Mouse (Mus musculus) midbrain, postnatal 0 days (tissue): ENCODE measurements around the gene BC049762. TPM values are rescaled to one million over a fixed set of nuclear protein-coding genes. Genes with fewer than 3 reads are reported as not detected.
A peak's percentile ranks its signal among the peaks of the same experiment; 100 is the strongest.

Experiments used
- ATAC-seq: fragments of 200-750 bp; cut with Nextera tagmentation; 2 replicates; pipeline ENCODE4 v1.8.0; 2017; ENCODE audit warnings: moderate number of reproducible peaks, mild to moderate bottlenecking, moderate TSS enrichment, moderate library complexity; ENCODE audit not compliant: low FRiP score
- DNase-seq: peaks from one replicate; pipeline ENCODE4 v3.0.0-alpha.2; 2015; ENCODE audit warnings: low spot score
- H3K27ac ChIP-seq: fragments of 300-500 bp; sonication (generic); 2 replicates; pipeline ENCODE4 v1.5.1; 2014; ENCODE audit warnings: low read depth, mild to moderate bottlenecking, low read length, mixed read lengths
- H3K27me3 ChIP-seq: fragments of 300-500 bp; sonication (generic); 2 replicates; pipeline ENCODE4 v1.6.1; 2014; ENCODE audit warnings: low read length, control low read depth, mixed read lengths; ENCODE audit not compliant: insufficient read depth
- H3K36me3 ChIP-seq: fragments of 300-500 bp; sonication (generic); 2 replicates; pipeline ENCODE4 v1.6.1; 2014; ENCODE audit warnings: low read length, control low read depth, mixed read lengths; ENCODE audit not compliant: insufficient read depth
- H3K4me1 ChIP-seq: fragments of 300-500 bp; sonication (generic); 2 replicates; pipeline ENCODE4 v1.6.1; 2014; ENCODE audit warnings: mild to moderate bottlenecking, control low read depth, antibody characterized with exemption, low read length, mixed read lengths; ENCODE audit not compliant: insufficient read depth
- H3K4me2 ChIP-seq: fragments of 300-500 bp; sonication (generic); 2 replicates; pipeline ENCODE4 v1.6.1; 2014; ENCODE audit warnings: low read depth, mild to moderate bottlenecking, low read length, mixed read lengths; ENCODE audit not compliant: poor library complexity, severe bottlenecking
- H3K4me3 ChIP-seq: fragments of 300-500 bp; sonication (generic); 2 replicates; pipeline ENCODE4 v1.5.1; 2014; ENCODE audit warnings: low read depth, mild to moderate bottlenecking, low read length, moderate library complexity
- H3K9ac ChIP-seq: fragments of 300-500 bp; sonication (generic); replicated peaks from 2 replicates; pipeline ENCODE4 v1.6.1; 2014; ENCODE audit warnings: mild to moderate bottlenecking, low read length, moderate library complexity, mixed read lengths; ENCODE audit not compliant: poor library complexity, severe bottlenecking
- H3K9me3 ChIP-seq: fragments of 300-500 bp; sonication (generic); 2 replicates; pipeline ENCODE4 v1.6.1; 2016; ENCODE audit warnings: low read length, control low read depth
- CTCF ChIP-seq: IDR thresholded peaks from 2 replicates; pipeline ENCODE4 v1.5.1; 2016; ENCODE audit warnings: antibody characterized with exemption, mild to moderate bottlenecking
- WGBS: fragments of 180-500 bp; shearing (Covaris S2); extraction: QIAGEN DNeasy Blood & Tissue Kit; methylation state at CpG from one replicate; pipeline ENCODE4 v1.1.7; 2014; 5-methylcytosine and 5-hydroxymethylcytosine counted together
- polyA plus RNA-seq: library from polyadenylated mRNA; unstranded; fragments of >200 nt; fragmentation: Nextera tagmentation; extraction: Ambion mirVana; gene quantifications from 2 replicates; pipeline ENCODE4 v1.2.1, GENCODE M21; 2015
- total RNA-seq: library from RNA; depleted of rRNA; stranded (reverse); fragments of >200 nt; gene quantifications from 2 replicates; pipeline ENCODE4 v1.2.3, GENCODE M21; 2014

BC049762 gene
- total and polyA plus RNA-seq, 2 experiments from 2014 or later: 0.38 to 0.49 TPM

GRCm38 (mm10) chr11:51265326-51265725 lies 2.5 kb upstream of the BC049762 start:
- H3K4me2 ChIP-seq: peak overlapping the region; percentile 82; the same call in 1 of the 2 replicates
- TF ChIP-seq CTCF: peak; percentile 71
- ATAC-seq (no peak), DNase-seq (peak; percentile 55)
- WGBS: 45% methylated on average over 3 of the region's 3 CpGs
- H3K4me3 ChIP-seq: no peak overlapping the region
- H3K9ac ChIP-seq: no peak overlapping the region
- H3K4me1 ChIP-seq: peaks cover 10% of the 10 kb centered on the region; the same call in 1 of the 2 replicates
- H3K27ac ChIP-seq: no peak overlapping the region
- peaks cover 3% of the 10 kb centered on the region; the same call in 1 of the 2 replicates for H3K36me3 ChIP-seq
- no peaks in the 10 kb centered on the region for H3K27me3 ChIP-seq
- H3K9me3 ChIP-seq: no peaks in the 10 kb centered on the region

- ATAC-seq: no peak
- no peak for TF ChIP-seq CTCF
Observed at GRCm38 (mm10) chr11:51264352-51264751, 1.5 kb upstream of the BC049762 start.

GRCm38 (mm10) chr11:51263286-51263831 lies 513 bp upstream of the BC049762 start:
- WGBS: 0% methylated on average over 49 of the region's 50 CpGs
- Histone ChIP-seq H3K4me1 (0 out of 2 replicates have a peak, but pooled peaks cover 10% of the 10 kb centered on the region), H3K9ac (peak overlapping the region; percentile 97), H3K4me3 (peak overlapping the region; percentile 91), H3K36me3 (peaks cover 3% of the 10 kb centered on the region; the same call in 1 of the 2 replicates), H3K9me3 (no peaks in the 10 kb centered on the region), H3K27ac (peak overlapping the region; percentile 99), H3K4me2 (peak overlapping the region; percentile 82), H3K27me3 (no peaks in the 10 kb centered on the region)
- no peak for TF ChIP-seq CTCF
- peak; percentile 63 for ATAC-seq
- DNase-seq: peak; percentile 54

More at GRCm38 (mm10) chr11:51264352-51264751, 1.5 kb upstream of the BC049762 start:
- Histone ChIP-seq H3K4me2 (peak overlapping the region; percentile 82), H3K27ac (no peak overlapping the region), H3K9ac (no peak overlapping the region), H3K4me3 (peak overlapping the region; percentile 91), H3K27me3 (no peaks in the 10 kb centered on the region), H3K4me1 (peaks cover 10% of the 10 kb centered on the region; the same call in 1 of the 2 replicates), H3K36me3 (peaks cover 3% of the 10 kb centered on the region; the same call in 1 of the 2 replicates), H3K9me3 (no peaks in the 10 kb centered on the region)
- WGBS: 38% methylated on average over 6 of the region's 6 CpGs
- no peak for DNase-seq

GRCm38 (mm10) chr11:51261680-51262219 lies 1.1 kb downstream of the BC049762 start, which contains the start of gene Clk4:
TSS of gene Clk4 (plus strand) at chr11:51261730.
- no peak for TF ChIP-seq CTCF
- no peak for DNase-seq
- peak within 1 kb of the TSS; percentile 82 for H3K4me2 ChIP-seq
- no peak for ATAC-seq
- peak within 1 kb of the TSS; percentile 99 for H3K27ac ChIP-seq
- 82% methylated on average over 3 of the region's 3 CpGs for WGBS
- no peaks in the 10 kb centered on the region for H3K36me3 ChIP-seq
- no peaks in the 10 kb centered on the region for H3K27me3 ChIP-seq
- no peaks in the 10 kb centered on the region for H3K9me3 ChIP-seq
- H3K9ac ChIP-seq: peak within 1 kb of the TSS; percentile 97
- H3K4me1 ChIP-seq: 0 out of 2 replicates have a peak, but pooled peaks cover 10% of the 10 kb centered on the region
- H3K4me3 ChIP-seq: peak within 1 kb of the TSS; percentile 91

GRCm38 (mm10) chr11:51257006-51257405 lies 5.8 kb downstream of the BC049762 start:
- no peak for ATAC-seq
- no peak for TF ChIP-seq CTCF

GRCm38 (mm10) chr11:51242897-51243296 lies 19.9 kb downstream of the BC049762 start:
- 90% methylated on average over 2 of the region's 2 CpGs for WGBS
- H3K36me3 ChIP-seq: no peaks in the 10 kb centered on the region
- H3K9ac ChIP-seq: no peak overlapping the region
- no peak overlapping the region for H3K4me2 ChIP-seq
- no peak overlapping the region for H3K27ac ChIP-seq
- no peaks in the 10 kb centered on the region for H3K27me3 ChIP-seq
- no peak for TF ChIP-seq CTCF
- H3K4me1 ChIP-seq: no peaks in the 10 kb centered on the region
- ATAC-seq (no peak), DNase-seq (no peak)
- H3K4me3 ChIP-seq: no peak overlapping the region
- peaks cover 3% of the 10 kb centered on the region; the same call in 1 of the 2 replicates for H3K9me3 ChIP-seq

More at GRCm38 (mm10) chr11:51257006-51257405, 5.8 kb downstream of the BC049762 start:
- no peak for DNase-seq
- Histone ChIP-seq H3K27me3 (no peaks in the 10 kb centered on the region), H3K27ac (no peak overlapping the region), H3K9me3 (no peaks in the 10 kb centered on the region), H3K4me1 (no peaks in the 10 kb centered on the region), H3K9ac (no peak overlapping the region), H3K4me3 (no peak overlapping the region), H3K4me2 (no peak overlapping the region), H3K36me3 (no peaks in the 10 kb centered on the region)
- WGBS: 93% methylated on average over 4 of the region's 4 CpGs
